Mouse (Mus musculus): ENCODE results near the gene Itgav. TPM values are rescaled to one million over a fixed set of nuclear protein-coding genes. Genes with fewer than 3 reads are reported as not detected.

The Itgav gene
- total and polyA plus RNA-seq, 3 experiments, result 6.5 to 7.2 TPM; not detected in 1

- H3K27me3 ChIP-seq (ENCODE audit: control insufficient read depth in 1 of 2, insufficient read depth in 2 of 2, low read length in 2 of 2), result no peaks in the 10 kb centered on the region; a peak in 1 of 4 replicates
- no peaks in the 10 kb centered on the region for H3K79me2 ChIP-seq (ENCODE audit: control insufficient read depth, insufficient read depth, low read length, poor library complexity)
- no peaks in the 10 kb centered on the region for H3K4me1 ChIP-seq (ENCODE audit: control insufficient read depth in 1 of 2, insufficient read depth in 2 of 2, low read length in 2 of 2)
- H3K27ac ChIP-seq (ENCODE audit: control insufficient read depth, low read depth, low read length), result no peak overlapping the region
- TF ChIP-seq POLR2A (IDR thresholded peaks at IDR 0.05; ENCODE audit: control insufficient read depth in 1 of 2, insufficient read depth in 1 of 2, low read depth in 1 of 2, low read length in 2 of 2, poor library complexity in 1 of 2) (no peak), CHD1 (IDR thresholded peaks at IDR 0.05; ENCODE audit: low read depth, low read length) (no peak), NELFE (IDR thresholded peaks at IDR 0.05; ENCODE audit: low read depth, low read length) (no peak), MXI1 (IDR thresholded peaks at IDR 0.05; ENCODE audit: low read depth, low read length) (no peak), TBP (IDR thresholded peaks at IDR 0.05; ENCODE audit: low read depth, low read length) (no peak), MAX (IDR thresholded peaks at IDR 0.05; ENCODE audit: low read length) (no peak), HCFC1 (IDR thresholded peaks at IDR 0.05; ENCODE audit: low read depth, low read length) (no peak), ZKSCAN1 (IDR thresholded peaks at IDR 0.05; ENCODE audit: low read depth, low read length) (no peak), USF2 (IDR thresholded peaks at IDR 0.05; ENCODE audit: borderline replicate concordance in 1 of 2, insufficient read depth in 1 of 2, low read depth in 1 of 2, low read length in 2 of 2) (no peak), MAZ (IDR thresholded peaks at IDR 0.05; ENCODE audit: low read depth, low read length) (no peak), JUND (IDR thresholded peaks at IDR 0.05; ENCODE audit: low read depth, low read length) (no peak), SMC3 (IDR thresholded peaks at IDR 0.05; ENCODE audit: low read depth, low read length) (no peak), USF1 (IDR thresholded peaks at IDR 0.05; ENCODE audit: low read depth, low read length) (no peak), BHLHE40 (IDR thresholded peaks at IDR 0.05; ENCODE audit: borderline replicate concordance, low read depth, low read length) (no peak)
- no peaks in the 10 kb centered on the region for H3K9me3 ChIP-seq (replicated peaks; ENCODE audit: insufficient read depth, low read length)
- H3K4me3 ChIP-seq (ENCODE audit: control insufficient read depth in 1 of 2, insufficient read depth in 1 of 2, low read depth in 2 of 2, low read length in 2 of 2), result no peak overlapping the region
- H3K9ac ChIP-seq (ENCODE audit: control insufficient read depth, low read depth, low read length, poor library complexity, severe bottlenecking), result no peak overlapping the region
- no peaks in the 10 kb centered on the region for H3K36me3 ChIP-seq (ENCODE audit: control insufficient read depth in 1 of 2, insufficient read depth in 2 of 2, low read length in 2 of 2)
- no peak for DNase-seq (ENCODE audit: low read depth, low spot score)
These were observed 89.8 kb downstream of the Itgav start for GRCm38 (mm10) chr2:83814009-83814408.

DNA sequence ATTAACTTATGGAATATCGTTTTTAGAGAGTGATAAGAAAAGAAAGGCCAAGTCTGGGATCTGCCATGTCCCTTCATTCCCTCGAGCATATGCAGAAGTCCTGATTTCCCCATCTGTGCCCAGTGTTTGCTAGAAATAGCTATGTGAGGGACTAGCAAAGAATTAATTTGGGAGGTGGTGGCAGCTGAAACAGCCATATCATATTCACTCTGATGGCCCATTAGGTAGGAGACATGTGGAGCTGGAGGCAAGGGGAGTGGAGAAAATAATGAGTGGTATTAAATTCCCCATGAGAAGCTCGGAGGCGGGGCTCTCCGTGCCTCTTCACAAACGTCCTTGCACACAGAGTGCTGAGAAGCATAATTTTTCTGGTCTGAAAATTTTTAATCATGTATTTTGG, 92.0 kb downstream of the Itgav start:
- no peak for DNase-seq (ENCODE audit: low read depth, low spot score)
- no peak overlapping the region for H3K4me3 ChIP-seq (ENCODE audit: control insufficient read depth in 1 of 2, insufficient read depth in 1 of 2, low read depth in 2 of 2, low read length in 2 of 2)
- no peak overlapping the region for H3K9ac ChIP-seq (ENCODE audit: control insufficient read depth, low read depth, low read length, poor library complexity, severe bottlenecking)
- no peaks in the 10 kb centered on the region for H3K36me3 ChIP-seq (ENCODE audit: control insufficient read depth in 1 of 2, insufficient read depth in 2 of 2, low read length in 2 of 2)
- TF ChIP-seq MAFK (IDR thresholded peaks at IDR 0.05; ENCODE audit: borderline replicate concordance, low read depth, low read length) (no peak), GABPA (IDR thresholded peaks at IDR 0.05; ENCODE audit: low read depth, low read length) (no peak), BHLHE40 (IDR thresholded peaks at IDR 0.05; ENCODE audit: borderline replicate concordance, low read depth, low read length) (no peak), TCF12 (IDR thresholded peaks at IDR 0.05; ENCODE audit: low read depth, low read length) (no peak)
- no peaks in the 10 kb centered on the region for H3K4me1 ChIP-seq (ENCODE audit: control insufficient read depth in 1 of 2, insufficient read depth in 2 of 2, low read length in 2 of 2)
- no peak overlapping the region for H3K27ac ChIP-seq (ENCODE audit: control insufficient read depth, low read depth, low read length)
- H3K27me3 ChIP-seq (ENCODE audit: control insufficient read depth in 1 of 2, insufficient read depth in 2 of 2, low read length in 2 of 2), result no peaks in the 10 kb centered on the region; a peak in 2 of 4 replicates
- no peaks in the 10 kb centered on the region for H3K9me3 ChIP-seq (replicated peaks; ENCODE audit: insufficient read depth, low read length)
- H3K79me2 ChIP-seq (ENCODE audit: control insufficient read depth, insufficient read depth, low read length, poor library complexity), result no peaks in the 10 kb centered on the region
